Mouse (Mus musculus): ENCODE measurements around the gene H2-Ob. TPM values are rescaled to one million over a fixed set of nuclear protein-coding genes. Genes with fewer than 3 reads are reported as not detected.

The H2-Ob gene
- polyA plus RNA-seq, 1 experiment from 2014 or later = not detected

GRCm38 (mm10) chr17:34234926-34235325, 3.8 kb upstream of the H2-Ob start:
- Histone ChIP-seq H3K9ac (replicated peaks; ENCODE audit: low read length) (no peak overlapping the region), H3K4me3 (ENCODE audit: low read depth, low read length) (no peak overlapping the region), H3K4me2 (ENCODE audit: low read depth, low read length) (no peak overlapping the region), H3K27ac (replicated peaks; ENCODE audit: low read depth, low read length) (no peak overlapping the region), H3K36me3 (replicated peaks; ENCODE audit: control insufficient read depth, insufficient read depth, low read depth, low read length) (no peaks in the 10 kb centered on the region), H3K4me1 (ENCODE audit: control insufficient read depth, insufficient read depth, low read length) (no peaks in the 10 kb centered on the region), H3K27me3 (ENCODE audit: control insufficient read depth, insufficient read depth, low read length) (no peaks in the 10 kb centered on the region), H3K9me3 (replicated peaks; ENCODE audit: control insufficient read depth, low read length) (no peaks in the 10 kb centered on the region)
- ATAC-seq (replicated peaks; ENCODE audit: insufficient number of reproducible peaks, low FRiP score, low TSS enrichment, low read depth) (0 out of 2 replicates have a peak, but pooled peaks have one; percentile 34), DNase-seq (ENCODE audit: low spot score) (peak; percentile 67)
- 49% methylated on average over 9 of the region's 9 CpGs for WGBS

- 81% methylated on average over 5 of the region's 5 CpGs for WGBS
Measured at GRCm38 (mm10) chr17:34236691-34237090, 2.0 kb upstream of the H2-Ob start.

GRCm38 (mm10) chr17:34237741-34238140, 962 bp upstream of the H2-Ob start:
- Histone ChIP-seq H3K4me3 (ENCODE audit: low read depth, low read length) (no peak overlapping the region), H3K9me3 (replicated peaks; ENCODE audit: control insufficient read depth, low read length) (no peaks in the 10 kb centered on the region), H3K27ac (replicated peaks; ENCODE audit: low read depth, low read length) (no peak overlapping the region), H3K4me1 (ENCODE audit: control insufficient read depth, insufficient read depth, low read length) (no peaks in the 10 kb centered on the region), H3K9ac (replicated peaks; ENCODE audit: low read length) (no peak overlapping the region), H3K4me2 (ENCODE audit: low read depth, low read length) (no peak overlapping the region), H3K27me3 (ENCODE audit: control insufficient read depth, insufficient read depth, low read length) (no peaks in the 10 kb centered on the region), H3K36me3 (replicated peaks; ENCODE audit: control insufficient read depth, insufficient read depth, low read depth, low read length) (no peaks in the 10 kb centered on the region)
- 71% methylated on average over 3 of the region's 3 CpGs for WGBS
- DNase-seq (ENCODE audit: low spot score) (no peak), ATAC-seq (replicated peaks; ENCODE audit: insufficient number of reproducible peaks, low FRiP score, low TSS enrichment, low read depth) (no peak)

More at GRCm38 (mm10) chr17:34236691-34237090, 2.0 kb upstream of the H2-Ob start:
- Histone ChIP-seq H3K36me3 (replicated peaks; ENCODE audit: control insufficient read depth, insufficient read depth, low read depth, low read length) (no peaks in the 10 kb centered on the region), H3K9me3 (replicated peaks; ENCODE audit: control insufficient read depth, low read length) (no peaks in the 10 kb centered on the region), H3K9ac (replicated peaks; ENCODE audit: low read length) (no peak overlapping the region), H3K27ac (replicated peaks; ENCODE audit: low read depth, low read length) (no peak overlapping the region), H3K27me3 (ENCODE audit: control insufficient read depth, insufficient read depth, low read length) (no peaks in the 10 kb centered on the region), H3K4me1 (ENCODE audit: control insufficient read depth, insufficient read depth, low read length) (no peaks in the 10 kb centered on the region), H3K4me2 (ENCODE audit: low read depth, low read length) (no peak overlapping the region), H3K4me3 (ENCODE audit: low read depth, low read length) (no peak overlapping the region)
- DNase-seq (ENCODE audit: low spot score) (no peak), ATAC-seq (replicated peaks; ENCODE audit: insufficient number of reproducible peaks, low FRiP score, low TSS enrichment, low read depth) (no peak)

GRCm38 (mm10) chr17:34239601-34240041, 918 bp downstream of the H2-Ob start:
- Histone ChIP-seq H3K4me1 (ENCODE audit: control insufficient read depth, insufficient read depth, low read length) (no peaks in the 10 kb centered on the region), H3K27ac (replicated peaks; ENCODE audit: low read depth, low read length) (no peak overlapping the region), H3K4me2 (ENCODE audit: low read depth, low read length) (no peak overlapping the region), H3K9me3 (replicated peaks; ENCODE audit: control insufficient read depth, low read length) (no peaks in the 10 kb centered on the region), H3K27me3 (ENCODE audit: control insufficient read depth, insufficient read depth, low read length) (no peaks in the 10 kb centered on the region), H3K36me3 (replicated peaks; ENCODE audit: control insufficient read depth, insufficient read depth, low read depth, low read length) (no peaks in the 10 kb centered on the region), H3K9ac (replicated peaks; ENCODE audit: low read length) (no peak overlapping the region), H3K4me3 (ENCODE audit: low read depth, low read length) (no peak overlapping the region)
- ATAC-seq (replicated peaks; ENCODE audit: insufficient number of reproducible peaks, low FRiP score, low TSS enrichment, low read depth) (no peak), DNase-seq (ENCODE audit: low spot score) (no peak)
- WGBS = 72% methylated on average over 10 of the region's 10 CpGs

- no peaks in the 10 kb centered on the region for H3K4me1 ChIP-seq (ENCODE audit: control insufficient read depth, insufficient read depth, low read length)
- no peaks in the 10 kb centered on the region for H3K27me3 ChIP-seq (ENCODE audit: control insufficient read depth, insufficient read depth, low read length)
- no peak for DNase-seq (ENCODE audit: low spot score)
- H3K9ac ChIP-seq (replicated peaks; ENCODE audit: low read length) = no peak overlapping the region
- WGBS = 66% methylated on average over 3 of the region's 3 CpGs
- no peak overlapping the region for H3K4me3 ChIP-seq (ENCODE audit: low read depth, low read length)
- H3K4me2 ChIP-seq (ENCODE audit: low read depth, low read length) = no peak overlapping the region
- no peak for ATAC-seq (replicated peaks; ENCODE audit: insufficient number of reproducible peaks, low FRiP score, low TSS enrichment, low read depth)
- no peaks in the 10 kb centered on the region for H3K36me3 ChIP-seq (replicated peaks; ENCODE audit: control insufficient read depth, insufficient read depth, low read depth, low read length)
- no peak overlapping the region for H3K27ac ChIP-seq (replicated peaks; ENCODE audit: low read depth, low read length)
- no peaks in the 10 kb centered on the region for H3K9me3 ChIP-seq (replicated peaks; ENCODE audit: control insufficient read depth, low read length)
Measured at GRCm38 (mm10) chr17:34240366-34240765, 1.7 kb downstream of the H2-Ob start.

- no peaks in the 10 kb centered on the region for H3K36me3 ChIP-seq (replicated peaks; ENCODE audit: control insufficient read depth, insufficient read depth, low read depth, low read length)
- H3K9me3 ChIP-seq (replicated peaks; ENCODE audit: control insufficient read depth, low read length) = no peaks in the 10 kb centered on the region
- DNase-seq (ENCODE audit: low spot score) (no peak), ATAC-seq (replicated peaks; ENCODE audit: insufficient number of reproducible peaks, low FRiP score, low TSS enrichment, low read depth) (no peak)
- H3K4me2 ChIP-seq (ENCODE audit: low read depth, low read length) = no peak overlapping the region
- H3K27me3 ChIP-seq (ENCODE audit: control insufficient read depth, insufficient read depth, low read length) = no peaks in the 10 kb centered on the region
- 79% methylated on average over 6 of the region's 6 CpGs for WGBS
- H3K4me1 ChIP-seq (ENCODE audit: control insufficient read depth, insufficient read depth, low read length) = no peaks in the 10 kb centered on the region
- H3K4me3 ChIP-seq (ENCODE audit: low read depth, low read length) = no peak overlapping the region
- H3K27ac ChIP-seq (replicated peaks; ENCODE audit: low read depth, low read length) = no peak overlapping the region
- H3K9ac ChIP-seq (replicated peaks; ENCODE audit: low read length) = no peak overlapping the region
Measured at GRCm38 (mm10) chr17:34240916-34241315, 2.2 kb downstream of the H2-Ob start.

- Histone ChIP-seq H3K27me3 (ENCODE audit: control insufficient read depth, insufficient read depth, low read length) (no peaks in the 10 kb centered on the region), H3K27ac (replicated peaks; ENCODE audit: low read depth, low read length) (no peak overlapping the region), H3K9ac (replicated peaks; ENCODE audit: low read length) (no peak overlapping the region), H3K9me3 (replicated peaks; ENCODE audit: control insufficient read depth, low read length) (no peaks in the 10 kb centered on the region), H3K4me1 (ENCODE audit: control insufficient read depth, insufficient read depth, low read length) (no peaks in the 10 kb centered on the region), H3K36me3 (replicated peaks; ENCODE audit: control insufficient read depth, insufficient read depth, low read depth, low read length) (no peaks in the 10 kb centered on the region), H3K4me2 (ENCODE audit: low read depth, low read length) (no peak overlapping the region), H3K4me3 (ENCODE audit: low read depth, low read length) (no peak overlapping the region)
- no peak for DNase-seq (ENCODE audit: low spot score)
- no peak for ATAC-seq (replicated peaks; ENCODE audit: insufficient number of reproducible peaks, low FRiP score, low TSS enrichment, low read depth)
- 79% methylated on average over 4 of the region's 4 CpGs for WGBS
Measured at GRCm38 (mm10) chr17:34244656-34245055, 6.0 kb downstream of the H2-Ob start.

- WGBS = 82% methylated on average over 3 of the region's 3 CpGs
Measured at GRCm38 (mm10) chr17:34247047-34247446, 8.3 kb downstream of the H2-Ob start.

More at GRCm38 (mm10) chr17:34247047-34247446, 8.3 kb downstream of the H2-Ob start:
- Histone ChIP-seq H3K27ac (replicated peaks; ENCODE audit: low read depth, low read length) (no peak overlapping the region), H3K27me3 (ENCODE audit: control insufficient read depth, insufficient read depth, low read length) (no peaks in the 10 kb centered on the region), H3K36me3 (replicated peaks; ENCODE audit: control insufficient read depth, insufficient read depth, low read depth, low read length) (no peaks in the 10 kb centered on the region), H3K4me1 (ENCODE audit: control insufficient read depth, insufficient read depth, low read length) (no peaks in the 10 kb centered on the region), H3K4me2 (ENCODE audit: low read depth, low read length) (no peak overlapping the region), H3K9ac (replicated peaks; ENCODE audit: low read length) (no peak overlapping the region), H3K9me3 (replicated peaks; ENCODE audit: control insufficient read depth, low read length) (no peaks in the 10 kb centered on the region), H3K4me3 (ENCODE audit: low read depth, low read length) (no peak overlapping the region)
- DNase-seq (ENCODE audit: low spot score) = no peak
- ATAC-seq (replicated peaks; ENCODE audit: insufficient number of reproducible peaks, low FRiP score, low TSS enrichment, low read depth) = no peak

Measured in embryonic facial prominence, embryonic 11.5 days (tissue).